Mouse (Mus musculus): ENCODE data around the gene Abhd5.
A peak's percentile ranks its signal among the peaks of the same experiment; 100 is the strongest.

The Abhd5 gene

DNA sequence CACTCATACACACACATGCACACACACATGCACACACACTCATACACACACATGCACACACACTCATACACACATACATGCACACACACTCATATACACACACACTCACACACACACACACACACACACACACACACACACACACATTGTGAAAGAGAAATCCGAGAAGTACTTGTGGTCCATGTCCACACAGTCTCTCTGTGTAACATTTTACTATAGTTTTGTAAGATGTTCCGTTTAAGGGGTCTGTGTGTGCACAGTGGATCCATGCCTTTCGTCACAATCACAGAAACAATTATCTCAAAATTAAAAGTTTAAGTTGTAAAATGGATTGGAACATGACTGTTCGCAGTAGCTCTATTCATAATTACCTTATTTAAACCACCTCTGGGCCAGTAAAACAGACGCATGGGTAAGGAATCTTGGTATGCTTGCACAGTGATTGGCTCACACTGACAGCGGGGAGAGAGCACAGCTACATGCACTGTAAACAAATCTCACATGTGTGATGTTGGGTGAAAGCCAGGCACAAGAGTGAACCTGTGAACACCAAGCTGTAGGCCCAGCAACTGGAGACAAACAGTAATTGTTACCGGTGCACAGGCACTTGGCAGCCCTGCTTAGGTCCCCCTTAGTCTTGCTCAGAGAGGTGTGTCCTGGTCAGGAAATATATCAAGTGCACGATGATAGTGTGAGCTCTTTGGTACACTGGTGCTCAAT, 63.8 kb downstream of the Abhd5 start:
- DNase-seq (ENCODE audit: low read depth, low spot score), result no peak
- no peaks in the 10 kb centered on the region for H3K27me3 ChIP-seq (ENCODE audit: control insufficient read depth, insufficient read depth, low read length, poor library complexity, severe bottlenecking)
- H3K36me3 ChIP-seq (ENCODE audit: control insufficient read depth, insufficient read depth, low read length, poor library complexity, severe bottlenecking), result no peaks in the 10 kb centered on the region

GRCm38 (mm10) chr9:122416617-122417016, 65.2 kb downstream of the Abhd5 start:
- H3K36me3 ChIP-seq (ENCODE audit: control insufficient read depth, insufficient read depth, low read length, poor library complexity, severe bottlenecking), result no peaks in the 10 kb centered on the region
- no peaks in the 10 kb centered on the region for H3K27me3 ChIP-seq (ENCODE audit: control insufficient read depth, insufficient read depth, low read length, poor library complexity, severe bottlenecking)
- no peak for DNase-seq (ENCODE audit: low read depth, low spot score)

DNA sequence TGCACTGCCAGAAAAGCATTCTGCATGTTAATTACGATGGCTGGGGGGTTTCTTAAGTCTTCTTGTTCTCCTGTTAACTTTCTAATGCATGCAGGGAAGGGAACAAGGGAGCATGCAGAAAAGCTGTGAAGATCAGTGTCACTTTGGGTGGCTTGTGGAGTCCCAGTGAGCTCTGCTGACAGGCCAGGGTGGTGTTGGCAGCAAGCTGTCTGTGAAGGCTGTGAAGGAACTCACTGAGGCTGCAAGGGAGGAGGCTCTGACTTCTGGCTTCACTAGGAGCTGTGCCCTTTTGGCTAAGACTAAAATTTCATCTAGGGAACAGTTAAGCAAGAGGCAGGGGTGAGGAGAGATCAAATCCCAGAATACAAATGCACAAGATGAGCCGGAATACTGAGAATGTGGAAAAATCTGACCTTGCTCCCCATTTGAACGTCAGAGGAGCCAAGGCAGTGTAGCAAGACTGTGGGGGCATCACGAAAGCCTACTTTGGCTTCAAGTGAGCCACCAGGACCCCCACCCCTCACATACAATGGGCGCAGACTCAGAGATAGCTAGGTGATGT, 68.9 kb downstream of the Abhd5 start:
- Histone ChIP-seq H3K36me3 (ENCODE audit: control insufficient read depth, insufficient read depth, low read length, poor library complexity, severe bottlenecking) (no peaks in the 10 kb centered on the region), H3K27me3 (ENCODE audit: control insufficient read depth, insufficient read depth, low read length, poor library complexity, severe bottlenecking) (no peaks in the 10 kb centered on the region)
- DNase-seq (ENCODE audit: low read depth, low spot score), result no peak

GRCm38 (mm10) chr9:122420772-122421764, 69.7 kb downstream of the Abhd5 start:
- Histone ChIP-seq H3K36me3 (ENCODE audit: control insufficient read depth, insufficient read depth, low read length, poor library complexity, severe bottlenecking) (no peaks in the 10 kb centered on the region), H3K27me3 (ENCODE audit: control insufficient read depth, insufficient read depth, low read length, poor library complexity, severe bottlenecking) (no peaks in the 10 kb centered on the region)
- peak; percentile 58 for DNase-seq (ENCODE audit: low read depth, low spot score)

GRCm38 (mm10) chr9:122421911-122422310, 70.5 kb downstream of the Abhd5 start:
- DNase-seq (ENCODE audit: low read depth, low spot score), result no peak
- no peaks in the 10 kb centered on the region for H3K36me3 ChIP-seq (ENCODE audit: control insufficient read depth, insufficient read depth, low read length, poor library complexity, severe bottlenecking)
- H3K27me3 ChIP-seq (ENCODE audit: control insufficient read depth, insufficient read depth, low read length, poor library complexity, severe bottlenecking), result no peaks in the 10 kb centered on the region

- Histone ChIP-seq H3K27me3 (ENCODE audit: control insufficient read depth, insufficient read depth, low read length, poor library complexity, severe bottlenecking) (no peaks in the 10 kb centered on the region), H3K36me3 (ENCODE audit: control insufficient read depth, insufficient read depth, low read length, poor library complexity, severe bottlenecking) (no peaks in the 10 kb centered on the region)
- no peak for DNase-seq (ENCODE audit: low read depth, low spot score)
Measured at GRCm38 (mm10) chr9:122422706-122423105, 71.3 kb downstream of the Abhd5 start.

DNA sequence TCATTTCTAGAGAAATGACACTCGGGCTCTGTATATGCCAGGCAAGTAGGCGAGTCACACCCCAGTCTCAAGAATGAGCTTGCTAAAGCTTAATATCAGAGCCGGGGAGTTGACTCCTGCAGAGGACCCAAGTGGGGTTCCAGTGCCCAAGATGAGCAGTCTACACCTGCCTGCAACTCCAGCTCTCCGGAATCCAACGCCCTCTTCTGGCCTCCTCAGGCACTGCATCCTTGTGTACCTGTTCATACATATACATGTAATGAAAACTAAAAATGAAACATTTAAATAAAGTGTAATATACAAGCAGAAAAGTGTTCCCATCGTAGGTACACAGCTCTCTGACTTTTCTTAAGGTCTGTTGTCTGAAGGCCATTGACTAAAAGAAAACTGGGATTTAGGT, 71.7 kb downstream of the Abhd5 start:
- DNase-seq (ENCODE audit: low read depth, low spot score), result peak; percentile 9
- H3K36me3 ChIP-seq (ENCODE audit: control insufficient read depth, insufficient read depth, low read length, poor library complexity, severe bottlenecking), result no peaks in the 10 kb centered on the region
- H3K27me3 ChIP-seq (ENCODE audit: control insufficient read depth, insufficient read depth, low read length, poor library complexity, severe bottlenecking), result no peaks in the 10 kb centered on the region

GRCm38 (mm10) chr9:122424941-122425608, 73.7 kb downstream of the Abhd5 start:
- peak; percentile 15 for DNase-seq (ENCODE audit: low read depth, low spot score)
- Histone ChIP-seq H3K36me3 (ENCODE audit: control insufficient read depth, insufficient read depth, low read length, poor library complexity, severe bottlenecking) (no peaks in the 10 kb centered on the region), H3K27me3 (ENCODE audit: control insufficient read depth, insufficient read depth, low read length, poor library complexity, severe bottlenecking) (no peaks in the 10 kb centered on the region)

GRCm38 (mm10) chr9:122429058-122429649, 77.7 kb downstream of the Abhd5 start:
- no peaks in the 10 kb centered on the region for H3K36me3 ChIP-seq (ENCODE audit: control insufficient read depth, insufficient read depth, low read length, poor library complexity, severe bottlenecking)
- no peak for DNase-seq (ENCODE audit: low read depth, low spot score)
- no peaks in the 10 kb centered on the region for H3K27me3 ChIP-seq (ENCODE audit: control insufficient read depth, insufficient read depth, low read length, poor library complexity, severe bottlenecking)

GRCm38 (mm10) chr9:122429685-122430084, 78.3 kb downstream of the Abhd5 start:
- Histone ChIP-seq H3K27me3 (ENCODE audit: control insufficient read depth, insufficient read depth, low read length, poor library complexity, severe bottlenecking) (no peaks in the 10 kb centered on the region), H3K36me3 (ENCODE audit: control insufficient read depth, insufficient read depth, low read length, poor library complexity, severe bottlenecking) (no peaks in the 10 kb centered on the region)
- no peak for DNase-seq (ENCODE audit: low read depth, low spot score)
